In genomic region chr15:103453551-103454218, GRCm38 (mm10) we compare ENCODE assay signal across 1 mouse cellular context.
A peak's percentile ranks its signal among the peaks of the same experiment; 100 is the strongest.
TF ChIP-seq lines count a peak whose summit lies in the region.

TSS of gene Nckap1l (plus strand) at chr15:103453794.

TF ChIP-seq in MEL, 35 proteins besides CTCF, POLR2A, EP300 and RAD21 (continued from another document):
- TF ChIP-seq USF1 (IDR thresholded peaks at IDR 0.05; ENCODE audit: low read depth, low read length) (no peak), ELF1 (IDR thresholded peaks at IDR 0.05; ENCODE audit: low read depth, low read length) (peak; percentile 65; the same call in 1 of the 2 replicates), MAFK (IDR thresholded peaks at IDR 0.05; ENCODE audit: borderline replicate concordance, low read depth, low read length) (no peak)
